Mouse (Mus musculus) spleen, adult 18-20 months (tissue): ENCODE results near the gene Eno3.

Experiments used
- DNase-seq, 2 experiments: peaks; one replicate each; pipeline ENCODE4 v3.0.0; 2022; ENCODE audit warnings: mixed read lengths in 2 of 2

Gene Eno3

DNA sequence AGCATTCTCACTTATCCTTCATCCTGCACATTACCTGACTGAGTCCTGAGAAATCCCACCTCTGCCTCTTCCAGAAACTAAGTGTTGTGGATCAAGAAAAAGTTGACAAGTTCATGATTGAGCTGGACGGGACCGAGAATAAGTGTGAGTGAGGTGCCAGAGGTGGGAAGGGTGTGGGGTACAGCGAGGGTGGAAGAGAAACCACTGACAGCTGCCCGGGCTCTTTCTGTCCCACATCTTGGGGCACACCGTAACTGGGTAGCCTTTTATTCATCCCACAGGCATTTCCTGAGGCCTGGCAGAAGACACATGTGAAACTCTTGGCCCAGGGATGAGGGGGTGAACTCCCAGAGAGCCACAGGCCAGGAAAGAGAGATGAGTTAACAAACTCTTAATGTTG lies 1.5 kb downstream of the Eno3 start:
- peak in 1 of 2 experiments; percentile 2 for DNase-seq

DNA sequence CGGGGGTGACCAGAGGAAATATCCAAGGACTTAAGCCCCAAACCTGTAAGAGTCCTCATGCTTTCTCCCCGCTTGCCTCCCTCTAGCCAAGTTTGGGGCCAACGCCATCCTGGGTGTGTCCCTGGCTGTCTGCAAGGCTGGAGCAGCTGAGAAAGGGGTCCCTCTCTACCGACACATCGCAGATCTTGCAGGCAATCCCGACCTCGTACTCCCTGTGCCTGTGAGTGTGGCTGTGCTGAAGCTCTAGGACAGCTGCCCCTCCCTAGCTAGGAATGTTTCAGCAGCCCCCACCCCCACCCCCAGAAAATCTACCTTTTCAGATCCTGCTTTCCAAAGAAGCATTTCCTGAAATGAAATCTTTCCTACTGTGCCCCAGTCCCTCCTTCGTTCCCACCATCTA lies 1.9 kb downstream of the Eno3 start:
- no peak for DNase-seq

- DNase-seq: no peak
Measured at GRCm38 (mm10) chr11:70660571-70660970, 3.6 kb downstream of the Eno3 start.

DNA sequence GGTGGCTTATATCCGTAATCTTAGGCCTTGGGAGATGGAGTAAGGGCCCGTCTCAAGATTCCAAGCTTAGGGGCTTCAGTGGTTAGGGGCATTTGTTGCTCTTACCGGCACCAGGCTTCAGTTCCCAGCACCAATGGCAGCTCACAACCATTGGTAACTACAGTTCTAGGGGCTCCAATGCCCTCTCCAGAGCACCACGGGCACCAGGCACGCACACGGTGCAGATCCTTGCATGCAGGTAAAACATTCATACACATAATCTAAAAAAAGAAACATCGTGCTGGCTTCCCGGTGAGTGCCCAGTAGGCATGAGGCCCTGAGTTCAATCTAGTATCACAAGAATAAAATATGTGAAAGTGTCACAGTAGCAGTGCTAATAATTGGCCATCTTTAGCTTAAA lies 6.1 kb downstream of the Eno3 start:
- no peak for DNase-seq

DNA sequence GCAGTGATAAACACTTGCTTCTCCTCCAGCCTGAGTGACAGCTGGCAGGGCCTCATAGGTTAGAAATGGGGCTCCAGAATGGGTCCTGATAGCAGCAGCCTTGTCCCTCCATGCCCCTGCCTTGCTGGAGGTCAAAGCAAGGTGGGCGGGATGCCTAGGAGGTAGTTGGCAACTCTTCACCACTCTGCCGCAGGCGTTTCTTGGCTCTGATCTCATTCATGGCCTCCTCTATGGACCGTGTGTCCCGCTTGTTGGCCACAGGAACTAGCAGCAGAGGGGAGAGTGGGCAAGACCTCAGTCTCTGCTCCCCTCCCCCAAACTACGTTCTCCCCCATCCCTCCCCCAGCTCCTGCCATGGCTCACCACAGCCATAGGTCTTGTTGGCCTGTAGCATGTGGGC lies 7.0 kb downstream of the Eno3 start:
- DNase-seq: no peak

DNA sequence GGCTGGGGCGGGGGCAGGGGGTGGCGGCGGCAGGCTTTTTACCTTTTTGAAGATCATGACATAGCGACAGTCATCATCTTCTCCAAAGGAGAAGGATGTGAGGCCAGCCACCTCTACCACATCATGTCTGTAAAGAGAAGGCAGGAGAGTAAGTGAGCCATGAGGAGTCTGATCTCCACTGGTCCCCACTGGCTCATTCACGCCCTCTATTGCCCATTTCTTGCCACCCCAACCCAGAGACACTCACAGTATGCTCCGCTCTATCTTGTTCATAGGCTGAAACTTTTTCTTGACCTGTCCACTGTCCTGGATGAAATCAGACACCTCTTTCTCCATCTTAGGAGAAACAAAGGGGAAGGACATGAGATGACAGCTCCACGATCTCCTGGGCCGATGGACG lies 7.7 kb downstream of the Eno3 start:
- DNase-seq: no peak

DNA sequence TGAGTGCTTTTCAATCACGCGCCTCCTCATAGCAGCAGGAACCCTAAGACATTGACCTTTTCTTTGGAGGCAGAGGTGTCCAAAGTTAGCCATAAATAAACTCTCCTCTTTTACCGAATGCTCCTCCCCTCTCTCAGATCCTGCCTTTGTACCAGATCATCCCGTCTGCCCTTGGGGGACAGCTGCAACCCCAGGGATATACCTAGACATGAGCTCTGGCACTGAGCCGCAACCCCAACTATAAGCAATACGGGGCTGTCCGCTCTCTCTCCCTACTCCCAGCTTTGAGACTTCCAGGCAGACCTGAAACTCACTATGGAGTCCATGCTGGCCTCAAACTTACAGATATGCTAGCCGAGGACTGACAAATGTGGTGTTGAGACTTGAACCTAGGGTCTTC lies 9.7 kb downstream of the Eno3 start:
- DNase-seq: no peak

- DNase-seq: no peak
Measured at GRCm38 (mm10) chr11:70667271-70668150, 10.5 kb downstream of the Eno3 start.

DNA sequence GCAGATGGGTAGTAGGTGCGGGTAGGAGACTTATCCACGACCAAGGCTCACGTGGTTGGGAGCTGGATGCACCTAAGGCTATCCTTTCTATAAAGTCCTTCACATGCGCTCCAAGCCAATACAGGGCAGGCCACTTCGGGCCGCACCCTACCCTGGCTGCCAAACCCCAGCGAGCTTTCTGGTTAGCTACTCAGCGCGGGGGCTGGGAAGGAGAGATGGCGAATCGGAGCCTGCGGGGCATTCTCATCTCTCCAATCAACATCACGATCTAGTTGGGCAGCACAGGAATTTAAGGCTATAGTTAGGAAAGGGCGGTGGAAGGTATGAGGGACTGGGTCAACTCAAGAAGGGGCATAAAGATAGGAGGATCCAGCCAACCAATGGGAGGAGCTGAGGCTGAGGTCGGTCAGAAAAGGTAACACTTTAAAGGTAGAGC lies 11.4 kb downstream of the Eno3 start:
- no peak for DNase-seq

GRCm38 (mm10) chr11:70668771-70669505 lies 11.9 kb downstream of the Eno3 start, which contains the start of gene Spag7:
Gene Spag7, minus strand, starts transcription at chr11:70669416.
- peak; percentile 91 for DNase-seq

GRCm38 (mm10) chr11:70669582-70670345 lies 12.8 kb downstream of the Eno3 start:
- peak; percentile 80 to 86 for DNase-seq

GRCm38 (mm10) chr11:70670483-70670882 lies 13.5 kb downstream of the Eno3 start:
- DNase-seq: peak in 1 of 2 experiments; percentile 17

DNA sequence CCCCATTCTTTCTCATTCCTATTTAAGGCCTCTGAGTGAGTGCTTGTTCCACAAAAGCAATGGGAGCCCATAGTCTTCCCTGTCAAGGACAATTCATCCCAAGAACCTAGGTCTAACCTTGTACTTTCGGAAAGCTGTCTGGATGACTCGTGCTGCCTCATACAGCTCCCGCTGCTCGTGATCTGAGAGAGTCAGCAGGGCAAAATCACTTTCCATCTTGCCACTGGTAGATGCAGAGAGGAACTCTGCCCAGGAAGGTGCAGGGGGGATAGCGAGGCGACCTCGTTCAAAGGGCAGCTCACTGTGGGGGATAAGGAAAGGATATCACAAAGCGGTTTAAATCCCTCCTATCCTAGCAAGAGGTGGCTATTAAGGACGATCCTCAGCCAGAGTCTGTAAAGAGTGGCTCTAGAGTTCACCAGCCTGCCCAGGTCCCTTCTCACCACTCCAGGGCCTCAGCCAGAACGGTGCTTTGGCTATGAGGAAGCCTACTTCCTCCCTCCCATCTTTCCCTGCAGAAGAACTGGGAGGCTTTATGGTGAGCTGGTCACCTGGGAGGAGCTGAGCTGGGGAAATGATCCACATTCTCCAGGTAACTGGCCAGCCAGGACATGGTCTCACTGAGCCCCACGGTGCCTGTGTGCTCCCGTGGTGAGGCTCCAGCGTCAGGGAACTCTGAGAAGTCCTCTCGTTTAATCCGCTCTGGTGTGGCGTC lies 14.5 kb downstream of the Eno3 start:
- no peak for DNase-seq

- no peak for DNase-seq
Measured at GRCm38 (mm10) chr11:70674014-70674413, 17.0 kb downstream of the Eno3 start.

DNA sequence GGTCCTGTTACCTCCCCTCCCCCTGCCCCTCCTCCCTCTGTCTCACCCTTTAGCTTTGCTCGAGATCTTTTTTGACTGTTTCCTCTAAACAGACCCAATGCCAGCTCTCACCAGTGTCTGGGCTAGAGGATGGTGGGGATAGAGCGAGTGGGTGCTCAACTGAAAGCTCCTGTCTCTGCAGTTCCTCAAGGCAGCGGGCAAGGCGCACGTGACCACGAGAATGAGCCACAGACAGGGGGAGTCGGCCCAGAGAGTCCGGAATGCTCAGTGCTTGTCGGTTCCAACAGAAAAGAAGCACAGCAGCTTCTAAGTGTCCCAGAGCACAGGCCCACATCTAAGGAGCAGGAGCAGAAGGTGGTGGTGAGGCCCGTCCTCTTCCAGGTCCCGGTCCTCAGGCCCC lies 17.5 kb downstream of the Eno3 start:
- DNase-seq: no peak

DNA sequence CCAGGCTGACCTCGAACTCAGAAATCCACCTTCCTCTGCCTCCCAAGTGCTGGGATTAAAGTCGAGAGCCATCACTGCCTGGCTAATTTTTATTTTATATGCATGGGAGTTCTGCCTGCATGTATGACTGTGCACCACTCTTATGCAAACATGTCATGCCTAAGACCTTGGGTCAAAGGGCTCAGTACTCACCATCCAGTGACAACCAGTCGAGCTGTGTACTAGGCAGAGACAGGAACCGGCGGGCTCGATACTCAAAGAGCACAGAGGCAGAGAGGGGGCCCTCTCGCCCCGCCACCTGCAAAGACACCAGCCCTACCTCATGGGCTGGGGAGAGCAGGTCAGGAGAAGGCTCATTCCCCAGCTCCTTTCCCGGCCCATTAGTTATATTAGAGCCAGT lies 21.1 kb downstream of the Eno3 start:
- no peak for DNase-seq

GRCm38 (mm10) chr11:70678576-70678975 lies 21.6 kb downstream of the Eno3 start:
- no peak for DNase-seq

DNA sequence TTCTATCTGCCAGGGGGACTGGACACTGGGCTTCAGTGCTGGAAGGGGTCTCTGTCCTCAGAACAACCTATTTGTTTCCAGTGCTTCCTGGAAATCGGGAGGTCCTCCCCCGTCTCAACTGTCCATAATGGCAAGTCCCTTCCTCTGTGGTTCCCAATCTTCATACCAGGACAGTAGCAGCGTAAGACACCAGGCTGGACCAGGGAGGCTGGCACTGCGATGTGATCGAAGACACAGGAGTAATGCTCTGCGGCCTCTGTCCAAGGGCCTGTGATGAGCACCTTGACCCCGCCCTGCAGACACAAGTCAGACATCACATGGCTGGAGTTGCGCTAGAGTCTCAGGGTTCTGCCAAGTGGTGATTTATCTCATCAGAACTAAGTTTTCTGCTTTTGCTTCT lies 22.4 kb downstream of the Eno3 start:
- DNase-seq: no peak

DNA sequence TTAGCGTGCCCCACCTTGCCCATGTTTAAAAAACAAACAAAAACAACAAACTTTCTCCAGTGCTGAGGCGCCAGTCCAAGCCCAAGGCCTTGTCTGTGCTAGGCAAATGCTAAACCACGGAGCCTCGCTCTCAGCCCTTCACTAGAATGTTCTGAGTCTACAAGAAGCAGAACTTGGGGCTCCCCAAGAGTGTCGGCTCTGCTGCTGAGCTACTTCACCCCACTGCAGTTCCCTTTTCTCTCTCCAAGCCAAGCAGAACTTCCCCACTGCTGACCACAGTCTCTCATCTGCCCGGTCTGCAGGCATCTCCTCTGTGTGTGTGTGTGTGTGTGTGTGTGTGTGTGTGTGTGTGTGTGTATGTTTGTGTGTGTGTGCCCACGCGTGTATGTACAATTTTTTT lies 22.9 kb downstream of the Eno3 start:
- peak; percentile 44 to 56 for DNase-seq

GRCm38 (mm10) chr11:70681170-70681569 lies 24.2 kb downstream of the Eno3 start:
- DNase-seq: no peak

GRCm38 (mm10) chr11:70681897-70682581 lies 25.0 kb downstream of the Eno3 start:
- no peak for DNase-seq

GRCm38 (mm10) chr11:70683640-70684039 lies 26.6 kb downstream of the Eno3 start:
- DNase-seq: no peak
